Mouse (Mus musculus) T-helper 17 cell (primary cell): ENCODE measurements around the gene Proser2.

Source experiments
- in situ Hi-C, 2 experiments: fragments of 300-600 bp; cut with MboI, MseI; formaldehyde crosslinking; loops; 1 replicate in 1 of 2; 2 replicates in 1 of 2; pipeline ENCODE4 v1.15.1; 2025; ENCODE audit warnings: high pct_unique_total_duplicates in 2 of 2

Gene Proser2

GRCm38 (mm10) chr2:6129555-6130355 lies at the start of gene Proser2:
Gene Proser2 (minus strand): TSS chr2:6130211.
- in situ Hi-C loops: no loop called here

GRCm38 (mm10) chr2:6179749-6180117 lies 49.7 kb upstream of the Proser2 start:
- in situ Hi-C loops: loop anchor here (10.0 kb wide), 2 partner anchors 935 to 1905 kb away; no protein-coding TSS in a partner anchor

- in situ Hi-C loops: loop anchor here in 1 of 2 experiments (10.0 kb wide), 1 partner anchor 936 kb away; no protein-coding TSS in a partner anchor
Measured at GRCm38 (mm10) chr2:6178901-6179748, 49.1 kb upstream of the Proser2 start.

- in situ Hi-C loops: loop anchor here in 1 of 2 experiments (10.0 kb wide), 1 partner anchor 942 kb away; no protein-coding TSS in a partner anchor
Measured at GRCm38 (mm10) chr2:6173013-6173412, 43.0 kb upstream of the Proser2 start.

- in situ Hi-C loops: loop anchor here in 1 of 2 experiments (10.0 kb wide), 1 partner anchor 174 kb away; no protein-coding TSS in a partner anchor
Measured at GRCm38 (mm10) chr2:6168560-6168959, 38.5 kb upstream of the Proser2 start.

- in situ Hi-C loops: loop anchor here in 1 of 2 experiments (10.0 kb wide), 1 partner anchor 173 kb away; no protein-coding TSS in a partner anchor
Measured at GRCm38 (mm10) chr2:6167843-6168558, 38.0 kb upstream of the Proser2 start.

- in situ Hi-C loops: loop anchor here in 1 of 2 experiments (10.0 kb wide), 1 partner anchor 171 kb away; no protein-coding TSS in a partner anchor
Measured at GRCm38 (mm10) chr2:6165771-6166170, 35.8 kb upstream of the Proser2 start.

- in situ Hi-C loops: loop anchor here in 1 of 2 experiments (10.0 kb wide), 1 partner anchor 170 kb away; no protein-coding TSS in a partner anchor
Measured at GRCm38 (mm10) chr2:6164606-6165290, 34.7 kb upstream of the Proser2 start.

- in situ Hi-C loops: loop anchor here in 1 of 2 experiments (10.0 kb wide), 1 partner anchor 168 kb away; no protein-coding TSS in a partner anchor
Measured at GRCm38 (mm10) chr2:6162366-6163040, 32.5 kb upstream of the Proser2 start.

GRCm38 (mm10) chr2:6159735-6160134 lies 29.7 kb upstream of the Proser2 start:
- in situ Hi-C loops: loop anchor here in 1 of 2 experiments (10.0 kb wide), 1 partner anchor 165 kb away; no protein-coding TSS in a partner anchor

GRCm38 (mm10) chr2:6159219-6159618 lies 29.2 kb upstream of the Proser2 start:
- in situ Hi-C loops: no loop called here

- in situ Hi-C loops: no loop called here
Measured at GRCm38 (mm10) chr2:6157635-6158034, 27.6 kb upstream of the Proser2 start.

- in situ Hi-C loops: no loop called here
Measured at GRCm38 (mm10) chr2:6157208-6157607, 27.2 kb upstream of the Proser2 start.

- in situ Hi-C loops: loop anchor here in 1 of 2 experiments (5.0 kb wide), 1 partner anchor 82 kb away; no protein-coding TSS in a partner anchor
Measured at GRCm38 (mm10) chr2:6149801-6150200, 19.8 kb upstream of the Proser2 start.

GRCm38 (mm10) chr2:6146901-6147300 lies 16.9 kb upstream of the Proser2 start:
- in situ Hi-C loops: no loop called here

- in situ Hi-C loops: no loop called here
Measured at GRCm38 (mm10) chr2:6146257-6146656, 16.2 kb upstream of the Proser2 start.

GRCm38 (mm10) chr2:6145611-6146010 lies 15.6 kb upstream of the Proser2 start:
- in situ Hi-C loops: no loop called here

GRCm38 (mm10) chr2:6142915-6143654 lies 13.1 kb upstream of the Proser2 start:
- in situ Hi-C loops: no loop called here

- in situ Hi-C loops: no loop called here
Measured at GRCm38 (mm10) chr2:6140572-6141161, 10.7 kb upstream of the Proser2 start.
